Comparison of ENCODE assay signal across 21 mouse cellular contexts in genomic region chr10:108372258-108372657, GRCm38 (mm10). TPM values are rescaled to one million over a fixed set of nuclear protein-coding genes. Genes with fewer than 3 reads are reported as not detected.
A peak's percentile ranks its signal among the peaks of the same experiment; 100 is the strongest.
DNase-seq lines count a peak whose midpoint lies in the region; ATAC-seq and TF ChIP-seq lines count a peak whose summit lies in the region.
"Had no signal": no experiment of that assay in that cellular context is flagged by ENCODE, and none has a peak within 500 bp of the region (broad histone marks: within the 10 kb centered on the region; RNA-seq: fewer than 3 reads in every experiment).

No protein-coding gene starts in this region.

- peak overlapping the region; percentile 15; the same call in 1 of the 2 replicates for H3K27ac ChIP-seq in forebrain, embryonic 10.5 days
- no peak overlapping the region for H3K27ac ChIP-seq in forebrain, postnatal 0 days (ENCODE audit: low read depth, low read length)
- no peak overlapping the region for H3K27ac ChIP-seq in hindbrain, embryonic 13.5 days
- no peak overlapping the region for H3K27ac ChIP-seq in hindbrain, embryonic 16.5 days (ENCODE audit: low read depth, low read length)
- no peak overlapping the region for H3K27ac ChIP-seq in forebrain, embryonic 14.5 days (ENCODE audit: low read depth, low read length)
- H3K27ac ChIP-seq in intestine, postnatal 0 days (ENCODE audit: low read depth, low read length): no peak overlapping the region
- H3K27ac ChIP-seq: hindbrain, embryonic 10.5 days; liver, embryonic 12.5 days had no signal

- ATAC-seq in forebrain, postnatal 0 days: no peak; the same call in 1 of the 2 replicates
- ATAC-seq in hindbrain, embryonic 13.5 days (ENCODE audit: low FRiP score): 0 out of 2 replicates have a peak, but pooled peaks have one; percentile 59
- no peak for ATAC-seq in hindbrain, embryonic 16.5 days
- ATAC-seq in forebrain, embryonic 14.5 days: peak; percentile 77; the same call in 1 of the 2 replicates
- no peak for ATAC-seq in intestine, postnatal 0 days
- ATAC-seq: activated CD4-positive, CD25-positive, alpha-beta regulatory T cell, adult 4 months; liver, embryonic 12.5 days had no signal

- no peaks in the 10 kb centered on the region for H3K27me3 ChIP-seq in forebrain, embryonic 10.5 days (ENCODE audit: poor library complexity, severe bottlenecking)
- H3K27me3 ChIP-seq in forebrain, postnatal 0 days (ENCODE audit: insufficient read depth, low read length): no peaks in the 10 kb centered on the region
- H3K27me3 ChIP-seq in hindbrain, embryonic 13.5 days: no peaks in the 10 kb centered on the region
- no peaks in the 10 kb centered on the region for H3K27me3 ChIP-seq in hindbrain, embryonic 16.5 days (replicated peaks; ENCODE audit: control insufficient read depth, insufficient read depth, low read length)
- H3K27me3 ChIP-seq in forebrain, embryonic 14.5 days (replicated peaks; ENCODE audit: control insufficient read depth, insufficient read depth, low read length): no peaks in the 10 kb centered on the region
- no peaks in the 10 kb centered on the region for H3K27me3 ChIP-seq in intestine, postnatal 0 days (replicated peaks; ENCODE audit: control insufficient read depth, insufficient read depth, low read length)
- H3K27me3 ChIP-seq: liver, embryonic 12.5 days; Patski had no signal

- H3K4me2 ChIP-seq in forebrain, postnatal 0 days (ENCODE audit: low read depth): no peak overlapping the region
- no peak overlapping the region for H3K4me2 ChIP-seq in hindbrain, embryonic 13.5 days
- no peak overlapping the region for H3K4me2 ChIP-seq in hindbrain, embryonic 16.5 days (ENCODE audit: low read length)
- H3K4me2 ChIP-seq in forebrain, embryonic 14.5 days (ENCODE audit: low read length): no peak overlapping the region
- no peak overlapping the region for H3K4me2 ChIP-seq in intestine, postnatal 0 days (replicated peaks; ENCODE audit: low read depth)
- H3K4me2 ChIP-seq: liver, embryonic 12.5 days had no signal

- H3K4me1 ChIP-seq in forebrain, embryonic 10.5 days: peaks cover 12% of the 10 kb centered on the region; the same call in 1 of the 2 replicates
- 0 out of 2 replicates have a peak, but pooled peaks cover 4% of the 10 kb centered on the region for H3K4me1 ChIP-seq in forebrain, postnatal 0 days (ENCODE audit: insufficient read depth)
- 0 out of 2 replicates have a peak, but pooled peaks cover 6% of the 10 kb centered on the region for H3K4me1 ChIP-seq in hindbrain, embryonic 13.5 days (replicated peaks)
- no peaks in the 10 kb centered on the region for H3K4me1 ChIP-seq in hindbrain, embryonic 16.5 days (ENCODE audit: control insufficient read depth, insufficient read depth, low read depth, low read length)
- peaks cover 3% of the 10 kb centered on the region; the same call in 1 of the 2 replicates for H3K4me1 ChIP-seq in forebrain, embryonic 14.5 days (ENCODE audit: control insufficient read depth, insufficient read depth, low read length)
- H3K4me1 ChIP-seq in intestine, postnatal 0 days (replicated peaks; ENCODE audit: control insufficient read depth, insufficient read depth, low read length): 0 out of 2 replicates have a peak, but pooled peaks cover 3% of the 10 kb centered on the region
- H3K4me1 ChIP-seq: hindbrain, embryonic 10.5 days had no signal

- H3K9ac ChIP-seq in forebrain, postnatal 0 days: no peak overlapping the region
- H3K9ac ChIP-seq in hindbrain, embryonic 13.5 days: no peak overlapping the region
- H3K9ac ChIP-seq in hindbrain, embryonic 16.5 days (ENCODE audit: low read depth, low read length): no peak overlapping the region
- H3K9ac ChIP-seq in forebrain, embryonic 14.5 days (ENCODE audit: low read length): no peak overlapping the region
- no peak overlapping the region for H3K9ac ChIP-seq in intestine, postnatal 0 days (ENCODE audit: low read depth, low read length)
- H3K9ac ChIP-seq: liver, embryonic 12.5 days had no signal

- 64% methylated on average over 7 of the region's 7 CpGs for WGBS in forebrain, embryonic 10.5 days
- 26% methylated on average over 7 of the region's 7 CpGs for WGBS in forebrain, postnatal 0 days
- 48% methylated on average over 7 of the region's 7 CpGs for WGBS in hindbrain, embryonic 13.5 days
- WGBS in hindbrain, embryonic 16.5 days: 51% methylated on average over 7 of the region's 7 CpGs
- WGBS in forebrain, embryonic 14.5 days: 19% methylated on average over 7 of the region's 7 CpGs
- 52% methylated on average over 7 of the region's 7 CpGs for WGBS in intestine, postnatal 0 days

- H3K4me3 ChIP-seq in forebrain, embryonic 10.5 days: no peak overlapping the region
- H3K4me3 ChIP-seq in forebrain, postnatal 0 days (ENCODE audit: low read depth, low read length): no peak overlapping the region
- no peak overlapping the region for H3K4me3 ChIP-seq in hindbrain, embryonic 13.5 days
- no peak overlapping the region for H3K4me3 ChIP-seq in hindbrain, embryonic 16.5 days (ENCODE audit: low read length)
- H3K4me3 ChIP-seq in forebrain, embryonic 14.5 days (ENCODE audit: low read depth, low read length): no peak overlapping the region
- no peak overlapping the region for H3K4me3 ChIP-seq in intestine, postnatal 0 days (ENCODE audit: low read depth, low read length)
- H3K4me3 ChIP-seq: erythroblast, embryonic 14.5 days; hindbrain, embryonic 10.5 days; liver, embryonic 12.5 days had no signal

- intact Hi-C loops in left cerebral cortex, postnatal 4 days (cut with DNase I): no loop called here

- DNase-seq in forebrain, embryonic 10.5 days (ENCODE audit: extremely low spot score, low spot score): no peak
- DNase-seq in forebrain, postnatal 0 days: no peak
- peak; percentile 15 for DNase-seq in NIH3T3 (ENCODE audit: low read depth)
- peak; percentile 29 for DNase-seq in forebrain, embryonic 14.5 days (ENCODE audit: low spot score)
- no peak for DNase-seq in left cerebral cortex, postnatal 4 days
- DNase-seq: adrenal gland, postnatal 10 days; cerebellum, adult 9-11 months; gastrocnemius, postnatal 10 days; kidney, adult 8-10 months; kidney, postnatal 14 days; lung, postnatal 36 days had no signal

- peaks cover 48% of the 10 kb centered on the region for H3K36me3 ChIP-seq in forebrain, embryonic 10.5 days (replicated peaks)
- H3K36me3 ChIP-seq in forebrain, postnatal 0 days (ENCODE audit: insufficient read depth): no peaks in the 10 kb centered on the region
- H3K36me3 ChIP-seq in hindbrain, embryonic 13.5 days: no peaks in the 10 kb centered on the region
- H3K36me3 ChIP-seq in hindbrain, embryonic 16.5 days (ENCODE audit: control insufficient read depth, insufficient read depth, low read length): no peaks in the 10 kb centered on the region
- H3K36me3 ChIP-seq in forebrain, embryonic 14.5 days (ENCODE audit: control insufficient read depth, insufficient read depth, low read length): no peaks in the 10 kb centered on the region
- H3K36me3 ChIP-seq in intestine, postnatal 0 days (ENCODE audit: control insufficient read depth, insufficient read depth): no peaks in the 10 kb centered on the region

- TF ChIP-seq CTCF in forebrain, postnatal 0 days (IDR thresholded peaks at IDR 0.05; ENCODE audit: low read depth): no peak
- no peak for TF ChIP-seq CTCF in intestine, postnatal 0 days (IDR thresholded peaks at IDR 0.05; ENCODE audit: low read depth)

- H3K9me3 ChIP-seq in forebrain, embryonic 10.5 days: peaks cover 6% of the 10 kb centered on the region; the same call in 1 of the 2 replicates
- H3K9me3 ChIP-seq in forebrain, postnatal 0 days (ENCODE audit: low read length): no peaks in the 10 kb centered on the region
- H3K9me3 ChIP-seq in hindbrain, embryonic 13.5 days: peaks cover 5% of the 10 kb centered on the region; the same call in 1 of the 2 replicates
- H3K9me3 ChIP-seq in hindbrain, embryonic 16.5 days (ENCODE audit: control insufficient read depth, low read length): no peaks in the 10 kb centered on the region
- no peaks in the 10 kb centered on the region for H3K9me3 ChIP-seq in forebrain, embryonic 14.5 days (replicated peaks; ENCODE audit: control insufficient read depth, low read length)
- no peaks in the 10 kb centered on the region for H3K9me3 ChIP-seq in intestine, postnatal 0 days (ENCODE audit: control insufficient read depth)
- H3K9me3 ChIP-seq: liver, embryonic 12.5 days had no signal

RNA-seq across cellular contexts. Expression of gene Pawr, which starts 40.3 kb away (rescaled TPM):
- polyA plus RNA-seq in forebrain, embryonic 10.5 days (2016; fragmentation: Nextera tagmentation; extraction: Ambion mirVana): 12.7 and 14.7 TPM in 2 replicates
- 2.7 and 5.0 TPM in 2 replicates for total RNA-seq in forebrain, postnatal 0 days (2014; rRNA removed)
- 2.2 and 3.0 TPM in 2 replicates for polyA plus RNA-seq in forebrain, postnatal 0 days (2015; fragmentation: Nextera tagmentation; extraction: Ambion mirVana)
- polyA plus RNA-seq in hindbrain, embryonic 13.5 days (2015; fragmentation: Nextera tagmentation; extraction: Ambion mirVana): 3.2 and 4.6 TPM in 2 replicates
- 2.3 and 2.8 TPM in 2 replicates for polyA plus RNA-seq in hindbrain, embryonic 16.5 days (2015; fragmentation: Nextera tagmentation; extraction: Ambion mirVana)
- 3.8 and 4.2 TPM in 2 replicates for polyA plus RNA-seq in forebrain, embryonic 14.5 days (2014; fragmentation: Nextera tagmentation; extraction: Ambion mirVana)
- total RNA-seq in left cerebral cortex, postnatal 4 days (2021): 1 to 10 TPM; 2.9 to 3.9 TPM
- polyA plus RNA-seq in intestine, postnatal 0 days (2015; fragmentation: Nextera tagmentation; extraction: Ambion mirVana): 11.9 and 12.3 TPM in 2 replicates
- total RNA-seq: megakaryocyte-erythroid progenitor cell, adult 5-6 weeks; neutrophil, adult 5-6 weeks had no signal
- polyA plus RNA-seq: activated CD4-positive, CD25-positive, alpha-beta regulatory T cell, adult 4 months had no signal

Comparison
In these comparisons a context has a peak if more than half of its experiments do, and no peak if none do; other contexts are left out.
1. DNase-seq: peak in NIH3T3 (single experiment) and forebrain, embryonic 14.5 days (single experiment); none in forebrain, embryonic 10.5 days (single experiment), forebrain, postnatal 0 days (single experiment) and left cerebral cortex, postnatal 4 days (single experiment).
2. ATAC-seq: peak in hindbrain, embryonic 13.5 days (single experiment) and forebrain, embryonic 14.5 days (single experiment); none in forebrain, postnatal 0 days (single experiment), hindbrain, embryonic 16.5 days (single experiment) and intestine, postnatal 0 days (single experiment).